Mouse (Mus musculus) kidney, postnatal 25 days (tissue): ENCODE data around the gene Otulin.

ENCODE experiments used
- DNase-seq, 2 experiments: peaks; one replicate each; pipeline ENCODE4 v3.0.0; 2021; ENCODE audit warnings: mixed read lengths in 2 of 2

The Otulin gene

GRCm38 (mm10) chr15:27497300-27497997 lies 133.0 kb downstream of the Otulin start:
- no peak for DNase-seq

- DNase-seq = no peak
Observed at GRCm38 (mm10) chr15:27496596-27497299, 133.7 kb downstream of the Otulin start.

GRCm38 (mm10) chr15:27495981-27496401 lies 134.5 kb downstream of the Otulin start:
- no peak for DNase-seq

DNA sequence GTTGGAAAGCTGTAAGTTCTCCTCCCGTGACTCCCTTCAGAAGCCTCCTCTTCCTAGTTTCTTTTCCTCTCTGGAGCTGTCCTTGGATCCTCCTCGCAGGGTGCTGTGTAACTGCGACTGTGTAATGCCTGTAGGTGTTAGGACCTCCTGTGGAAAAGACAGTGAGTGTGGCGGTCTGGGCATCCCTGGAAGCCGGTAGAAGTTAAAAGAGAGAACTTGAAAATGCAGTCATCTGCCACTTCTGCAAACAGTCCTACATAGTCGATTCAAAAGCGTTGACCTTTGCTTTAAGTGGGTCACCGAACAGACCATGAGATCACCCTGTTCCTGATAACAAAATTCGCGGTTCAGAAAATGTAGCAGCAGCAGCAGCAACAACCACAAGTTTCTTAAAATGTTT lies 137.0 kb downstream of the Otulin start:
- no peak for DNase-seq

GRCm38 (mm10) chr15:27492734-27493133 lies 137.8 kb downstream of the Otulin start:
- DNase-seq = no peak
